Mouse (Mus musculus) cerebellum, postnatal 36 days (tissue): Measurements from ENCODE around the gene Prss40.
"Not testable (repeated sequence)": the region's sequence is repeated elsewhere in the genome, so short reads cannot be mapped to it uniquely, and the experiment has no call there.

Experiments used
- DNase-seq, 2 experiments: peaks; one replicate each; pipeline ENCODE4 v3.0.0; 2021 to 2022; ENCODE audit warnings: mixed read lengths in 2 of 2

The Prss40 gene

GRCm38 (mm10) chr1:34535043-34535698, 25.6 kb downstream of the Prss40 start, which contains the start of gene Cfc1:
Cfc1 (plus strand) TSS chr1:34535648.
- DNase-seq = not testable (repeated sequence)

DNA sequence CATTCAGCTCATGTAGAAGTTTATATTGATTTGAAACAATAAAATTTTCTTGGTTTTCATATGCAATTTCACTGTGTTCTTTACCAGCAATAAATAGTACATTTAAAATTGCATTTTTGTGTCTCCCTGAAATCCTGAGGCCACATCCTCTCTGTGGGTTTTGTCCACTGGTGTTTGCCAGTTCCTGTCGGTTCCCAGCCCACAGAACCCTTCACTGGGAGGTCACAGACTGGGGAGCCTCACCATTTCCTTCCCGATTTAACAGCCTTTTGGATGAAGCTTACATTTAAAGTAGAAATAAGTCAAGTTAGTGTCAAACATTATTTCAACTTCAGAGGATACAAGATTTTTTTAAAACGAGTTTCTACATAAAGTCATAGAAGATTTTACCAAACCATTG, 26.2 kb downstream of the Prss40 start:
- not testable (repeated sequence) for DNase-seq

DNA sequence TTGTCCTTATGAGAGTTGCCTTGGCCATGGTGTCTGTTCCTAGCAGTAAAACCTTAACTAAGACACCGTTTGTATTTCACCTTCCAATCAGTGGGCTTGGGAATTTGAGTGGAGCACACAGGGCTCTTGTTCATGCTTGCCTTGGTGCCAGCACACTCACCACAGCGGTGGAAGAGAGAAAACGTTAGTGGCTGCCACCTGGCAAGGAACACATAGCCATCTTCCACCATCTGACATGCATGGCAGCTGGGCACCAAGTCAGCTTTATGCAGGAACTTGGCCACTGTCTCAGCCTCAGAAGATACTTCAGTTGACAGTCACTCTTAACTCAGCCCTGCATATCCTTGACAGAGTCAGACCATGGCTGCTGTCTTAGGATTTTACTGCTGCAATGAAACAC, 37.1 kb downstream of the Prss40 start:
- peak in 1 of 2 experiments; percentile 26 for DNase-seq

DNA sequence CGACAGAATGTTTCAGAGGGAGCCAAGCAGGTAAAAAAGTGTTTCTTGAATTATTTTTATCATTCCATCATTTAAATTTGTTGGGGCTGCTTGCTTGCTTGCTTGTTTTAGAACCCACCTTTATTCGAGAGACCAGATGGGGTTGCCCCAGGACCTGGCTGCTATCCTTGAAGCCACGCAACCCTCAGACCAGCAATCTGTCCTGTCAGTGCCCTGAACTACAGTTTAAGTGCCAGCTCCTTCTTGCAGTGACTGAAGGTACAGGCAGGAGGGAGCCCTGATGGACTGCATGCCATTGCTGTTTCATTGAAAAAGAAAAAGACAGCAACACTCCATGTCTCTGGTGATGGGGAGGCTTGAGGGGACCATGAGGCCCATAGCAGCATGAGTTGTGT, 37.9 kb downstream of the Prss40 start:
- peak; percentile 79 to 82 for DNase-seq

GRCm38 (mm10) chr1:34522205-34522849, 38.4 kb downstream of the Prss40 start:
- DNase-seq = peak; percentile 25 to 44

GRCm38 (mm10) chr1:34518259-34518658, 42.5 kb downstream of the Prss40 start:
- DNase-seq = no peak

DNA sequence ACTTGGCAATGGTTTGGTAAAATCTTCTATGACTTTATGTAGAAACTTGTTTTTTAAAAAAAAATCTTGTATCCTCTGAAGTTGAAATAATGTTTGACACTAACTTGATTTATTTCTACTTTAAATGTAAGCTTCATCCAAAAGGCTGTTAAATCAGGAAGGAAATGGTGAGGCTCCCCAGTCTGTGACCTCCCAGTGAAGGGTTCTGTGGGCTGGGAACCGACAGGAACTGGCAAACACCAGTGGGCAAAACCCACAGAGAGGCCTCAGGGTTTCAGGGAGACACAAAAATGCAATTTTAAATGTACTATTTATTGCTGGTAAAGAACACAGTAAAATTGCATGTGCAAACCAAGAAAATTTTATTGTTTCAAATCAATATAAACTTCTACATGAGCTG, 42.9 kb downstream of the Prss40 start:
- DNase-seq = not testable (repeated sequence)

- not testable (repeated sequence) for DNase-seq
These were observed 43.4 kb downstream of the Prss40 start for GRCm38 (mm10) chr1:34517297-34517696.

DNA sequence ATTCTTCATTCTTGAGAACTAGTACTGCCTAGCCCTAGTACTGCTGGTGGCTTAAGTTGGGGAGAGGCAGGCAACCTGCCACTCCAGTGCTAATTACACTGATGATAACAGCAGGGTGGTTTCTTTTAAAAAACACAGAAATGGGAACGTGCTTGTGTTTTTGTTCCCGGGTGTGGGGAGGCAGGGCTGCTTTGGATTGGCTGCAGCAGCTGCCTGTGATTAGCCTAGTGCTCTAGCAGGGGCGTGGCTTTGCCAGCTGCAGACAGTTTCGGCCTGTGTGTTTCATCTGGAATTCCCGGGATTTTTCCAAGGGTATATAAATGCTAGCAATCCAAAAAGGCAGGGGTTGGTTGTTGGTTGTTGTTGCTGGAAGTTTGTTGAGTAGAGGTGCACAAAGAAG, 44.1 kb downstream of the Prss40 start:
- DNase-seq = no peak

- DNase-seq = no peak
These were observed 47.7 kb downstream of the Prss40 start for GRCm38 (mm10) chr1:34513068-34513467.

- DNase-seq = peak; percentile 80
These were observed 49.7 kb downstream of the Prss40 start for GRCm38 (mm10) chr1:34511027-34511426.

DNA sequence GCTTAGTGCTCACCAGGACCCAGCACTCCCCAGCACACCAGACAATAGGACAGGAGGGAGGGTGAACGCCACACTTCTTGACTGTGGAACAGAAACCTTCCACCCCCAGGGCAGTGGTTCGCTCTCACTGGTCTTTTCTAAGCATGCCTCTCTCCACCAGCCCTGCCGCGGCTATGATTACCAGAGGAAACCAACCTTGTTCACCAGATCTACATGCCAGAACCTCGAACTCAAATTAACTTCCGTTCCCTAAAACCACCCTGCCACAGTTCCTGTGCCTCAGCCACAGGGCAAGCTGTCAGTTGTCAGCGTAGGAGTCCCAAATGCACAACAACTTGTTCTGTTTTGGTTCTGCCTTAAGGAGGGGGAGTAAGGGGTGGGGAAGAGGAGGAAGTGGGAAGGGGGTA, 50.2 kb downstream of the Prss40 start:
- DNase-seq = no peak

- DNase-seq = no peak
These were observed 52.8 kb downstream of the Prss40 start for GRCm38 (mm10) chr1:34507986-34508385.

- no peak for DNase-seq
These were observed 54.7 kb downstream of the Prss40 start for GRCm38 (mm10) chr1:34505970-34506551.

DNA sequence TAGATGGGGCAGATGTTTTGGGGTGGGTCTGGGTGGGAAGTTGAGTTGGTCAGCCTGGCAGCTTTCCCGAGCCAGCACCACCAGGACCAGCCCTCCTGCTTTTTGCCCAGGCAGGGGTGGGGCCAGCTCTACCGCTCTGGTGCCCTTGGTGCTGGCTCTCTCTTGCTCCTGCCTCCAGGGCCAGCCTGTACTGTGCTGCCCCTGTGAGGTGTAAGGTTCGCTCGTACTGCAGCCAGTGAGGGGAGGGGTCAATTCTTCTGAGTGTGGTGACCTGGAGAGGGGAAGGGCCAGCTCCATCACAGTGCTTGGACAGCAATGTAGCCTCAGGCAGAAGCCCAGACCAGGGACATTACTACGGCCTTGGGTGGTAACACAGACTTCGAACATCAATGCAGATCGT, 55.4 kb downstream of the Prss40 start:
- DNase-seq = no peak

DNA sequence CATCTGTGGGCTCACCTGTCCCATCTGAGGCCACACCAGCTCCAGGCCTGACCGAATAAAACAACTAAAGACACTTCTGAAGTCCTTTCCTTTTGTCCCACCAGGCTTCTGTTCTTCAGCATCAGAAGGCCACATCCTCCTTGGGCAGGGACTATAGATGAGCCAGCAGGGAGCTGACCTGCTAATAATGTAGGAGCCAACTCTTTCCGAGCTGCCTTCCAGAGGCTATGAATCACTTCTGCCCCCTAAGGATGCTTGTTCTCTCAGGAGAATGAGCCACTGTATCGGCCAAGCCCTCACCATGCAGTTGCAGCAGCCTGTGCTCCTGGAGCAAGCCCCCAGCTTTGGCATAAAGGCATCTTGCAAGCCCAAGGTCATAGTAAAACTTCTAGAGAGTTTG, 57.8 kb downstream of the Prss40 start:
- DNase-seq = no peak
